Mouse (Mus musculus): ENCODE data around the gene Lyrm7.

Lyrm7 gene

DNA sequence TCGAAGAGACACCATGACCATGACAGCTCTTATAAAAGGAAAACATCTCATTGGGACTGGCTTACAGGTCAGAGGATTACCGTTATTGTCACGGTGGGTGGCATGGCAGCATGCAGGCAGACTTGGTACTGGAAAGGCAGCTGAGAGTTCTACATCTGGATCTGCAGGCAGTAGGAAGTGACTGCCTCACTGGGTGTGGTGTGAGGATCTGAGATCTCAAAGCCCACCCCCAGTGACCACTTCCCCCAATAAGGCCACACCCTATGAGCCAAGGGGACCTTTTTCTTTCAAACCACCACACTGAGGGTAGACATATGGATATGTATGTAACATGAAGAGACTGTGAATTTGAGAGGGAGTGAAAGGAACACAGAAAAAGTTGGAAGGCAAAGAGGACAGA is 66.0 kb downstream of the Lyrm7 start:
- no peaks in the 10 kb centered on the region for H3K9me3 ChIP-seq (ENCODE audit: low read length)
- H3K4me3 ChIP-seq (replicated peaks; ENCODE audit: low read length), result no peak overlapping the region
- no peaks in the 10 kb centered on the region for H3K36me3 ChIP-seq (ENCODE audit: insufficient read depth, low read length)
- H3K4me1 ChIP-seq (replicated peaks; ENCODE audit: low read depth, low read length), result peaks cover 29% of the 10 kb centered on the region
- no peaks in the 10 kb centered on the region; the same call in 1 of the 2 replicates for H3K27me3 ChIP-seq (ENCODE audit: insufficient read depth, low read length)
- no peak for TF ChIP-seq NANOG (IDR thresholded peaks at IDR 0.05; ENCODE audit: borderline replicate concordance, low read length)
- TF ChIP-seq CTCF (conservative IDR thresholded peaks at IDR 0.05; ENCODE audit: low read length), result no peak
- TF ChIP-seq POU5F1 (IDR thresholded peaks at IDR 0.05; ENCODE audit: borderline replicate concordance, low read length), result no peak

DNA sequence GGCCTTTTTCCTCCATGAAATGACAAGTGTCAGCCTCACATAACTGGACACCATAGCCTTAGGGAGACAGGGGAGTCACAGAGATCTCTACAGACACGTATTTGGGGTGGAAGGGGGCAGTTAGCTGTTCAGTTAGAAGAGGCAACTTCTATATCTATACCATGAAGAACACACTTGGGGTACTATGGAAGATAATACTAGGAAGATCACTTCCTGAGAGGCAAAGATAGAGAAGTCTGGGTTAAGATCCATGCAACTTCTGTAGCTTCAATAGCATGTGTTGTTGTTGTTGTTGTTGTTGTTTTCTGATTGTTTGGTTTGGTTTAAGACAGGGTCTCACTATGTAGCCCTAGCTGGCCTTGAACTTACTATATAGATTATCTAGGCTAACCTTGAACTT is 67.5 kb downstream of the Lyrm7 start:
- H3K27me3 ChIP-seq (ENCODE audit: insufficient read depth, low read length), result no peaks in the 10 kb centered on the region; the same call in 1 of the 2 replicates
- H3K36me3 ChIP-seq (ENCODE audit: insufficient read depth, low read length), result no peaks in the 10 kb centered on the region
- H3K4me1 ChIP-seq (replicated peaks; ENCODE audit: low read depth, low read length), result peaks cover 34% of the 10 kb centered on the region

DNA sequence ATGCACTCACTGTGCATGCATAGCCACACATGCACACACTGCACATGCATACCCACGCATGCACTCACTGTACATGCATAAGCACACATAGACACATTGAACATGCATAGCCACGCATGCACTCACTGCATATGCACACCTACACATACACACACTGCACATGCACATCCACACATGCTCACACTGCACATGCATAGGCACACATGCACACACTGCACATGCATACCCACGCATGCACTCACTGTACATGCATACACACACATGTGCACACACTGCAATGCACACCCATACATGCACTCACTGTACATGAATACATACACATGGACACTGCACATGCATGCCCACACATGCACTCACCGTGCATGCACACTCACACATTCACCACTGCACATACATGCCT is 69.3 kb downstream of the Lyrm7 start:
- no peaks in the 10 kb centered on the region; the same call in 1 of the 2 replicates for H3K27me3 ChIP-seq (ENCODE audit: insufficient read depth, low read length)
- peaks cover 31% of the 10 kb centered on the region for H3K4me1 ChIP-seq (replicated peaks; ENCODE audit: low read depth, low read length)

More for the DNA sequence above, 67.5 kb downstream of the Lyrm7 start:
- H3K4me3 ChIP-seq (replicated peaks; ENCODE audit: low read length), result no peak overlapping the region
- no peaks in the 10 kb centered on the region for H3K9me3 ChIP-seq (ENCODE audit: low read length)
- TF ChIP-seq POU5F1 (IDR thresholded peaks at IDR 0.05; ENCODE audit: borderline replicate concordance, low read length), result no peak
- TF ChIP-seq CTCF (conservative IDR thresholded peaks at IDR 0.05; ENCODE audit: low read length), result no peak
- no peak for TF ChIP-seq NANOG (IDR thresholded peaks at IDR 0.05; ENCODE audit: borderline replicate concordance, low read length)

DNA sequence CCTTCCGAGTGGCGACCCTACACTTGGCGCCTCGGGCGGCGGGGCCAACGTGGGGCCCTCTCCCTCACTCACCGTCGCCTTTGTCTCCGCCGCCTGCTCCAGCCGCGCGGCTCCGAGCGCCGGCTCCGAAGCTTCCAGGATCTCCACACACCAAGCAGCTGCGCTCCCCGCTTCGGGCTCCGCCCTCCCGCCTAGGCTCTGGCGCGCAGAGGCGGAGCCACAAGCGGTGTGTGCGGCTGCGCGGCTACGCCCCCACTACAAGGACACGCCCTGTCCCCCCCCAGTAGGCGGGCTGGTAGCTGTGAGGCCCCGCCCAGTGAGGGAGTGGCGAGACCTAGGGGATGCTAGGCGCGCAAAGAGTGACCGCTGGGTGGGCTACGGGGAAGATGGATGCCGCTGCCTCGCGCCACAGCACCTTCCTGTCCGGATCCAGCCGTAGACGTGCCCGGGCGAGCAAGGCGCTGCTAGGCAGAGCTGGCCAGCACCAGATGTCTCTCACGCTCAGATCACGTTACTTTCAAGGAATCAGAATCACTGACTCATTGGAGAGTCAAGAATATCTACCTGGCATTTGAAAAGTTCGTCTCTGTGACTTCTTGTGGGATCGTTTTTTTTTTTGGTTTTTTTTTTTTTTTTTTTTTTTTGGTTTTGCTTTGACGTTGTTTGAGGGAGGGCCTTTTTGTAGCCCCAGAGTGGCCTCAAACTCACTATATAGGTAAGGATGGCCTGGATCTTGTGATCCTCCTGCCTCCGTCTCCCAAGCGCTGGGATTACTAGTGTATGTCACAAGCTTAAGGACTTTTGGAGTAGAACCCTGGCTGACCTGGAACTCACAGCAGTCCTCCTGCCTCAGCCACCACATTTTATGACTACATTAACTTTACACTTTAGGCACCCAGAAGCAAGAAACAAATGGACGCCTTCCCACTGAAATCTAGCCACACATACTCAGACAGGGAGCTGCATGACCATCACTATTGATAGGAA is 72.9 kb downstream of the Lyrm7 start, which contains the start of gene Cdc42se2:
Gene Cdc42se2 (minus strand): TSS at position 188 of the 987 bp plus-strand sequence.
- H3K27me3 ChIP-seq (ENCODE audit: insufficient read depth, low read length), result no peaks in the 10 kb centered on the region; the same call in 1 of the 2 replicates
- H3K9me3 ChIP-seq (ENCODE audit: low read length), result no peaks in the 10 kb centered on the region
- peaks cover 6% of the 10 kb centered on the region for H3K36me3 ChIP-seq (ENCODE audit: insufficient read depth, low read length)
- TF ChIP-seq POU5F1 (IDR thresholded peaks at IDR 0.05; ENCODE audit: borderline replicate concordance, low read length), result no peak
- TF ChIP-seq CTCF (conservative IDR thresholded peaks at IDR 0.05; ENCODE audit: low read length), result no peak
- no peak for TF ChIP-seq NANOG (IDR thresholded peaks at IDR 0.05; ENCODE audit: borderline replicate concordance, low read length)
- peak within 1 kb of the TSS; percentile 96 for H3K4me3 ChIP-seq (replicated peaks; ENCODE audit: low read length)
- peaks cover 41% of the 10 kb centered on the region for H3K4me1 ChIP-seq (replicated peaks; ENCODE audit: low read depth, low read length)

More for the DNA sequence above, 69.3 kb downstream of the Lyrm7 start:
- Histone ChIP-seq H3K36me3 (ENCODE audit: insufficient read depth, low read length) (no peaks in the 10 kb centered on the region), H3K4me3 (replicated peaks; ENCODE audit: low read length) (no peak overlapping the region), H3K9me3 (ENCODE audit: low read length) (no peaks in the 10 kb centered on the region)
- no peak for TF ChIP-seq NANOG (IDR thresholded peaks at IDR 0.05; ENCODE audit: borderline replicate concordance, low read length)
- TF ChIP-seq POU5F1 (IDR thresholded peaks at IDR 0.05; ENCODE audit: borderline replicate concordance, low read length), result no peak
- no peak for TF ChIP-seq CTCF (conservative IDR thresholded peaks at IDR 0.05; ENCODE audit: low read length)

DNA sequence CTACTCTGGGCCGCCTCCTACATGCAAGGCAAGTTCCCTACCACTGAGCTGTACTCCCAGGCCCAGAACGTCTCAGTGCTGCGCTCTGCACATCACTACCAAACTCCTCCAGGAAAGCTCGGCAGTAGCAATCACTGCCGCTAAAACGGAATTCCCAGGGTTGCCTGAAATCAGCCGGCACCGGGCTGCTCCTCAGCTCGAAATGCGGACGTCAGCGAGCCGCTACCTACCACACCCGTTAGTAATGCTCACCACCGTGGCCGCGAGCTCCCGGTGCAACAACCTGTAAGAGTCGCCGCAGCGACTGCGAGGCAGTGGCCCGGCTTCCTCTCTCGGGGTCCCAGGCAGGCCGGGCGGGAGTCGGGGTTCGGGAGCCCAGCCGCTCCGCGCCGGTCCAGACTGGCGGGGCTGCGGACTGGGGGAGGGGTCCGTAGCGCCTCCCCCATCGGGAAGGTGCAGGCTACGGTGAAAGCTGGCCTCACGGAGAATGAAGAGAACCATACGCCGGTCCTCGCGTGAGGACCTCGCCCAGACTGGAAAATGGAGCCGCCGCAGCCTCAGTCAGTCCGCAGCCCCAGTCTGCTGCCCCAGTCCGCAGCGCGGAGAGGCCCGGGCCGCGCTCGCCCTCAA is 73.7 kb downstream of the Lyrm7 start:
- peaks cover 48% of the 10 kb centered on the region for H3K4me1 ChIP-seq (replicated peaks; ENCODE audit: low read depth, low read length)
- TF ChIP-seq CTCF (conservative IDR thresholded peaks at IDR 0.05; ENCODE audit: low read length) (no peak), NANOG (IDR thresholded peaks at IDR 0.05; ENCODE audit: borderline replicate concordance, low read length) (no peak), POU5F1 (IDR thresholded peaks at IDR 0.05; ENCODE audit: borderline replicate concordance, low read length) (no peak)

DNA sequence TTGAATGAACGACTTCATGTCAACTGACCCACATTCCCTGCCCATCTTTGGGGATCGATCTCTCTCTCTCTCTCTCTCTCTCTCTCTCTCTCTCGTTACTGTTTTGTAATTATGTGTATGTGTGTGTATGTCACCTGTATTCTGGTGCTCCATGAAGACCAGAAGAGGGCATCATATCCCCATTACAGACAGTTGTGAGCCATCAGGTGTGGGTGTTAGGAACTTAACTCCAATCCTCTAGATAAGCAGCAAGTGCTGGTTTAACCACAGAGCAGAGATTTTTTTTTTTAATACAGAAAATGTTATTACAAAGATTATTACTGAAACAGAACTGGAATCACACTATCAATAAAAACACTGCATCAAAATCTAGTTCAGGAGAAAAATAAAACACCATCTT is 75.2 kb downstream of the Lyrm7 start:
- TF ChIP-seq CTCF (conservative IDR thresholded peaks at IDR 0.05; ENCODE audit: low read length) (no peak), POU5F1 (IDR thresholded peaks at IDR 0.05; ENCODE audit: borderline replicate concordance, low read length) (no peak), NANOG (IDR thresholded peaks at IDR 0.05; ENCODE audit: borderline replicate concordance, low read length) (no peak)
- H3K4me3 ChIP-seq (replicated peaks; ENCODE audit: low read length), result no peak overlapping the region
- H3K9me3 ChIP-seq (ENCODE audit: low read length), result no peaks in the 10 kb centered on the region
- peaks cover 49% of the 10 kb centered on the region for H3K4me1 ChIP-seq (replicated peaks; ENCODE audit: low read depth, low read length)
- peaks cover 6% of the 10 kb centered on the region for H3K36me3 ChIP-seq (ENCODE audit: insufficient read depth, low read length)
- no peaks in the 10 kb centered on the region for H3K27me3 ChIP-seq (ENCODE audit: insufficient read depth, low read length)

More for the DNA sequence above, 73.7 kb downstream of the Lyrm7 start:
- peaks cover 6% of the 10 kb centered on the region for H3K36me3 ChIP-seq (ENCODE audit: insufficient read depth, low read length)
- peak overlapping the region; percentile 96 for H3K4me3 ChIP-seq (replicated peaks; ENCODE audit: low read length)
- H3K27me3 ChIP-seq (ENCODE audit: insufficient read depth, low read length), result no peaks in the 10 kb centered on the region; the same call in 1 of the 2 replicates
- no peaks in the 10 kb centered on the region for H3K9me3 ChIP-seq (ENCODE audit: low read length)

DNA sequence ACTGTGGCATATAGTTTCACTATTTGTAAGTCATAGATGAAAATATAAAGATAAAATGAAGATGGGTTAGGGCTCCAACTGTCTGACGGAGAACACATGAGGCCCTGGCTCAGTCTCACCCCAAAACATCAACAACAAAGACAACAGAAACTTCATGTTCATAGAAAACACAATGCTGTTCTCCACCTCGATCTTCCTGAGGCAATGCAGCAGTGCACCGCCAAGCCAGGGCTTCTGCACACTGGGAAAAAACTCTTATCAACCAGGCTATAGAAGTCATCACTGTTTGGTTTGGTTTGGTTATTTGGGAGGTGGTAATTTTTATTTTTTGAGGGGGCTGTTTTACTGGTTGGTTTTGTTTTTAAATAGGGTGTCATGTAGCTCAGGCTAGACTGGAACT is 76.3 kb downstream of the Lyrm7 start:
- no peaks in the 10 kb centered on the region for H3K27me3 ChIP-seq (ENCODE audit: insufficient read depth, low read length)
- no peak overlapping the region for H3K4me3 ChIP-seq (replicated peaks; ENCODE audit: low read length)
- TF ChIP-seq NANOG (IDR thresholded peaks at IDR 0.05; ENCODE audit: borderline replicate concordance, low read length) (no peak), CTCF (conservative IDR thresholded peaks at IDR 0.05; ENCODE audit: low read length) (no peak), POU5F1 (IDR thresholded peaks at IDR 0.05; ENCODE audit: borderline replicate concordance, low read length) (no peak)
- peaks cover 6% of the 10 kb centered on the region for H3K36me3 ChIP-seq (ENCODE audit: insufficient read depth, low read length)
- peaks cover 52% of the 10 kb centered on the region for H3K4me1 ChIP-seq (replicated peaks; ENCODE audit: low read depth, low read length)
- H3K9me3 ChIP-seq (ENCODE audit: low read length), result no peaks in the 10 kb centered on the region

DNA sequence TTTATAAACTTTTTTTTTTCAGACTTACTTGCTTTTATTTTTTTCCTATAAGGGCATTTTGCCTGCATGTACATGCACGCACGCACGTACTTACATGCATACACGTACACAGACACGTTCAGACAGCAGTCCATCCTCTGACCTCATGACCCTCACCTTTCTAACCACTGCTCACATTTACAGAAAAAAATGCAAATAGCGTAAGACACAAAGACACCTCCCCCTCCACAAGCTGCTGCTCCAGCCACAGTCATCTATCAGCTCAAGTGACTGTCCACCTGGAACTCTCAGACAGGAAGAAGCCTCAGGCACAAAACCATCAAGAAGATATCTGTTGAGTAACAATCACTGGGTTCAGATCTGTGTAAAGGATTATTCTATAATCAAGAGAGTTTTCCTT is 78.5 kb downstream of the Lyrm7 start:
- Histone ChIP-seq H3K9me3 (ENCODE audit: low read length) (no peaks in the 10 kb centered on the region), H3K4me3 (replicated peaks; ENCODE audit: low read length) (no peak overlapping the region), H3K27me3 (ENCODE audit: insufficient read depth, low read length) (no peaks in the 10 kb centered on the region), H3K36me3 (ENCODE audit: insufficient read depth, low read length) (peaks cover 6% of the 10 kb centered on the region), H3K4me1 (replicated peaks; ENCODE audit: low read depth, low read length) (peaks cover 63% of the 10 kb centered on the region)
- TF ChIP-seq CTCF (conservative IDR thresholded peaks at IDR 0.05; ENCODE audit: low read length), result no peak
- no peak for TF ChIP-seq POU5F1 (IDR thresholded peaks at IDR 0.05; ENCODE audit: borderline replicate concordance, low read length)
- TF ChIP-seq NANOG (IDR thresholded peaks at IDR 0.05; ENCODE audit: borderline replicate concordance, low read length), result no peak

Measured in E14TG2a.4 (cell line).